Comparison of ENCODE assay signal across 8 mouse cellular contexts in the genomic region with DNA sequence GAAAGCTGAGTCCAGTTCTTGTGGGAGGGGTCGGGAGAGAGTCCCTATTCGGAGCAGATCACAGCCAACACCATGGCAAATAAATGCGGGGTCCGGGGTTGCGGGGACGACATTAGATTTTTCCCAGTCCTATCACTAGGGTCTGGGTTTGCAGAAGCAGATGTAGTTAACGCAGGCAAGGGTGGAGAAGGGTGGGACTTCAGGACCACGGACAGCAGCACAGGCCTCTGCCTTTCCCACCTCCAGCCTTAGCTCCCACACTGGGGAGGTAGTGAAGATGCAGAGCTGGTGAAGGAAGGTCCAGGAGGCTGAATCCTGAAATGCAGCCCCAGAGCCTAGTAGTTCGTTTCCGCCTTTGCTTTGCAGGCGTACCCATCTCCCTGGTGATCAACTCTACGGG. TPM values are rescaled to one million over a fixed set of nuclear protein-coding genes. Genes with fewer than 3 reads are reported as not detected.
DNase-seq lines count a peak whose midpoint lies in the region; ATAC-seq and TF ChIP-seq lines count a peak whose summit lies in the region.

No protein-coding gene starts in this region.

- H3K9ac ChIP-seq in heart, postnatal 0 days (replicated peaks; ENCODE audit: low read depth, low read length): no peak overlapping the region
- H3K9ac ChIP-seq in ES-E14 (ENCODE audit: insufficient read depth, low read depth, low read length, poor library complexity, severe bottlenecking): no peak overlapping the region

- no peak for ATAC-seq in heart, postnatal 0 days (ENCODE audit: insufficient read depth, low read depth)

- H3K27ac ChIP-seq in heart, postnatal 0 days (ENCODE audit: low read depth): no peak overlapping the region
- no peak overlapping the region for H3K27ac ChIP-seq in ES-E14 (ENCODE audit: insufficient read depth, low read depth, low read length, poor library complexity, severe bottlenecking)
- H3K27ac ChIP-seq in cerebellum, adult 2 months (ENCODE audit: insufficient read depth, low read length): no peak overlapping the region

- TF ChIP-seq POLR2A in cerebellum, adult 2 months (IDR thresholded peaks at IDR 0.05; ENCODE audit: borderline replicate concordance, insufficient read depth, low read length): no peak

- H3K27me3 ChIP-seq in heart, postnatal 0 days (ENCODE audit: control insufficient read depth, insufficient read depth, low read length): peaks cover 37% of the 10 kb centered on the region
- H3K27me3 ChIP-seq in cerebellum, adult 2 months (ENCODE audit: control insufficient read depth, insufficient read depth, low read length): no peaks in the 10 kb centered on the region

- peak; percentile 52 for DNase-seq in heart, postnatal 0 days (ENCODE audit: low spot score)
- DNase-seq in heart, adult 11 months: no peak
- DNase-seq in ES-E14 (ENCODE audit: low read depth, low spot score): peak; percentile 74
- DNase-seq in embryo, embryonic 10.5 days (ENCODE audit: low spot score): peak; percentile 81
- DNase-seq in lung, postnatal 25 days (ENCODE audit: low spot score): peak; percentile 30
- DNase-seq in cerebellum, adult 2 months: no peak
- DNase-seq in frontal cortex, postnatal 14 days (ENCODE audit: low spot score in 2 of 2): no peak
- no peak for DNase-seq in right cerebral cortex, postnatal 14 days

- H3K9me3 ChIP-seq in heart, postnatal 0 days (replicated peaks; ENCODE audit: control insufficient read depth, low read length): no peaks in the 10 kb centered on the region
- no peaks in the 10 kb centered on the region for H3K9me3 ChIP-seq in ES-E14 (ENCODE audit: control insufficient read depth, insufficient read depth, low read depth, low read length)

- in situ Hi-C loops in ES-E14 (cut with MboI; ENCODE audit: low sequenced_read_pairs in 2 of 2, unreplicated experiment in 2 of 2): no loop called here

- TF ChIP-seq CTCF in heart, postnatal 0 days (IDR thresholded peaks at IDR 0.05; ENCODE audit: low read depth): no peak
- no peak for TF ChIP-seq CTCF in cerebellum, adult 2 months (IDR thresholded peaks at IDR 0.05; ENCODE audit: borderline replicate concordance, insufficient read depth, low read depth, low read length)

- peaks cover 9% of the 10 kb centered on the region for H3K4me1 ChIP-seq in heart, postnatal 0 days (ENCODE audit: control insufficient read depth, insufficient read depth)
- no peaks in the 10 kb centered on the region for H3K4me1 ChIP-seq in ES-E14 (ENCODE audit: control insufficient read depth in 2 of 2, insufficient read depth in 2 of 2, low read length in 2 of 2, poor library complexity in 1 of 2)
- H3K4me1 ChIP-seq in cerebellum, adult 2 months (ENCODE audit: control insufficient read depth, insufficient read depth, low read length): no peaks in the 10 kb centered on the region; the same call in 1 of the 2 replicates

- H3K4me2 ChIP-seq in heart, postnatal 0 days (ENCODE audit: low read depth, low read length): no peak overlapping the region

- 26% methylated on average over 12 of the region's 12 CpGs for WGBS in heart, postnatal 0 days
- WGBS in cerebellum, adult 2 months: 60% methylated on average over 12 of the region's 12 CpGs

- H3K36me3 ChIP-seq in heart, postnatal 0 days (replicated peaks; ENCODE audit: control insufficient read depth, insufficient read depth, low read length): no peaks in the 10 kb centered on the region
- no peaks in the 10 kb centered on the region for H3K36me3 ChIP-seq in ES-E14 (ENCODE audit: control insufficient read depth, insufficient read depth, low read length, poor library complexity, severe bottlenecking)

- no peak for TF ChIP-seq EP300 in heart, postnatal 0 days (IDR thresholded peaks at IDR 0.05; ENCODE audit: low read depth)

- H3K4me3 ChIP-seq in heart, postnatal 0 days (ENCODE audit: low read depth, low read length): no peak overlapping the region
- no peak overlapping the region for H3K4me3 ChIP-seq in ES-E14 (ENCODE audit: insufficient read depth in 1 of 2, low read depth in 1 of 2, low read length in 2 of 2, poor library complexity in 1 of 2, severe bottlenecking in 1 of 2)
- no peak overlapping the region for H3K4me3 ChIP-seq in cerebellum, adult 2 months (replicated peaks; ENCODE audit: insufficient read depth, low read depth, low read length)

TF ChIP-seq in ES-E14, 5 proteins besides CTCF, POLR2A, EP300 and RAD21:
- no peak for TF ChIP-seq CHD2 (IDR thresholded peaks at IDR 0.05; ENCODE audit: low read depth, low read length)
- no peak for TF ChIP-seq ZC3H11A (IDR thresholded peaks at IDR 0.05; ENCODE audit: borderline replicate concordance, low read depth, low read length)
- TF ChIP-seq ZNF384 (IDR thresholded peaks at IDR 0.05; ENCODE audit: low read depth, low read length): no peak
- no peak for TF ChIP-seq MAFK (IDR thresholded peaks at IDR 0.05; ENCODE audit: insufficient read depth, low read depth, low read length)
- no peak for TF ChIP-seq HCFC1 (IDR thresholded peaks at IDR 0.05; ENCODE audit: borderline replicate concordance, insufficient read depth, low read length)

RNA-seq across cellular contexts. Expression of a gene that starts 31.9 kb away (rescaled TPM):
- total RNA-seq in heart, postnatal 0 days (2014; rRNA removed; ENCODE audit: low replicate concordance): 0.35 and 3.1 TPM in 2 replicates
- polyA plus RNA-seq in heart, postnatal 0 days (2015; fragmentation: Nextera tagmentation; extraction: Ambion mirVana): 0.67 and 0.77 TPM in 2 replicates
- 4.9 and 10.2 TPM in 2 replicates for total RNA-seq in ES-E14 (2012; rRNA removed)
- 0.59 and 0.63 TPM in 2 replicates for polyA plus RNA-seq in cerebellum, adult 2 months (2012; rRNA removed)

Comparison
In these comparisons a context has a peak if more than half of its experiments do, and no peak if none do; other contexts are left out.
1. DNase-seq: peak in heart, postnatal 0 days (single experiment), ES-E14 (single experiment), embryo, embryonic 10.5 days (single experiment) and lung, postnatal 25 days (single experiment); none in heart, adult 11 months (single experiment), cerebellum, adult 2 months (0 of 2), frontal cortex, postnatal 14 days (0 of 2) and right cerebral cortex, postnatal 14 days (single experiment).